Mouse (Mus musculus): Measurements from ENCODE around the gene Tifab. TPM values are rescaled to one million over a fixed set of nuclear protein-coding genes. Genes with fewer than 3 reads are reported as not detected.
A peak's percentile ranks its signal among the peaks of the same experiment; 100 is the strongest.

Tifab gene
- polyA plus RNA-seq (2015; fragmentation: Nextera tagmentation; extraction: Ambion mirVana) = 1.5 and 2.4 TPM in 2 replicates

DNA sequence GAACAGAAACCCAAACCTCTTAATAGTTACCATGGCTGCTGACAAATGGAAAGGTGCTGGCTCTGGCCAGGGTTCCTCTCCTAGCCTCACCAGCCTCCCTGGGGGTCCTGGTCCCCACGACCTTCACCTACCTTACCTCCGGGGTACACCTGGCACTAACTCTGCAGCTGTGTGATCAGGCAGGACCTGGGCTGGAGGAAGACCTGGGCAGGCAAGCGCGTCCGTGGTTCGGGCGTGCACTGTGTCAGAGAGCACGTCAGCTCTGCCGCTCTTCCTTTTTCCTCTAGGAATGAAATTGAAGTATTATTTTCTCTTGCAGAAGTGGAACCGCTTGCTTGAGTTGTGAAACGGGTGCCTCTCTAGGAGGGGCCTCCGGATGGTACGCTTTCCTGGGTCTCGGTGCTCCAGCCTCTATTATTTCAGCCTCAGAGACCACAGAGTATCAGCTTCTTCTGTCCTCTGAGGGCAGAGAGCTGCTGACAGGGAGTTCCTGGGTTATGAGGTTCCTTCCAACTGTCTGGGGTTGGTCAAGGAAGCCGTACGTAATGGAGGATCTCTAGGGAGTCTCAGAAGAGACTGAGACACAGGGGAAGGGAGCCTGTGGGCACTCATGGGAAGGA is at the start of gene Tifab:
Gene Tifab, minus strand, starts transcription at position 470 of the 620 bp plus-strand sequence.
- no peaks in the 10 kb centered on the region for H3K9me3 ChIP-seq (ENCODE audit: low read length)
- H3K27me3 ChIP-seq (ENCODE audit: insufficient read depth, low read length) = no peaks in the 10 kb centered on the region
- no peak for ATAC-seq (ENCODE audit: low FRiP score, low TSS enrichment)
- peaks cover 6% of the 10 kb centered on the region for H3K4me1 ChIP-seq (ENCODE audit: insufficient read depth, low read length)
- H3K9ac ChIP-seq (replicated peaks; ENCODE audit: low read length) = no peak within 1 kb of the TSS
- no peak within 1 kb of the TSS for H3K27ac ChIP-seq (ENCODE audit: low read length)
- no peak within 1 kb of the TSS for H3K4me2 ChIP-seq (replicated peaks; ENCODE audit: low read depth, low read length)
- H3K4me3 ChIP-seq (ENCODE audit: low read length) = no peak within 1 kb of the TSS
- H3K36me3 ChIP-seq (ENCODE audit: insufficient read depth, low read length) = no peaks in the 10 kb centered on the region
- 68% methylated on average over 16 of the region's 16 CpGs for WGBS

DNA sequence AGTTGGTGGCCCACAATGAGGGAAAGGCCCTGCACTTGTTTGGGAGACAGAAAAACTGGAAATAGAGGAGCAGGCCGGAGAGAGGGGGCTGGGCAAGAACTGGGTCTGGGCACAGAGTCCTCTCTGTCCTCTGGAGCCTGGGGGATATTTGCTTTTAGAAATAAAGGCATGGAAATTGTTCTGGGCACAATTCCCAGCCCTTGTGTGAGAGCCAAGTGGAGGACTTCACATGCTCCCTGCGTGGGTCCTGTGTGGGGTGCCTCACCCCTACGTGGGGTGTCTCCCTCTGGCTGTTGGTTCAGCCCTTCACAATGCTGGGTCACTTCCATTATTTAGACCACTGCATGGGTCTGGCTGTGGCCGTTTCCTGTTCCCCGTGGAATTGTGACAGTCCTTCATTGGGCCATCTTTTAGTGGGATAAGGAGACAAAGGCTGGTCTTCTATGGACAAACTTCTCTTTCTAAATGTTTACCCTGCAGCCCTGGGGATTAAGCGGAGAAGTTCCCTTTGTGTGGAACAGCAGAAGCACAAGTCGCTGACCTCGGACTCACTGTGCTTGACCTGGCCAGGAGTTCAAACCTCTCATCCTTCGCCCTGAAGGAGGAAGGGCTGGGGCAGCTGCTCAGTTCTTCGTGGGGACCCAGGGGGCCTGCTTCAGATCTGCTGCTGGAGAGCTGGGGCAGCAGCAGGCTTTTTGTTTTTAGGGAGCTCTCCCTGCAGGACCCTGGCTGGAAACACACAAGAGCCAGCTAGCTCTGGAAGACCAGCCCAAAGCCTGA is 47.7 kb upstream of the Tifab start:
- Histone ChIP-seq H3K27ac (ENCODE audit: low read length) (no peak overlapping the region), H3K9me3 (ENCODE audit: low read length) (no peaks in the 10 kb centered on the region), H3K36me3 (ENCODE audit: insufficient read depth, low read length) (no peaks in the 10 kb centered on the region), H3K9ac (replicated peaks; ENCODE audit: low read length) (no peak overlapping the region), H3K4me2 (replicated peaks; ENCODE audit: low read depth, low read length) (no peak overlapping the region), H3K4me3 (ENCODE audit: low read length) (no peak overlapping the region), H3K27me3 (ENCODE audit: insufficient read depth, low read length) (peaks cover 75% of the 10 kb centered on the region), H3K4me1 (ENCODE audit: insufficient read depth, low read length) (peaks cover 20% of the 10 kb centered on the region)
- WGBS = 34% methylated on average over 10 of the region's 10 CpGs
- ATAC-seq (ENCODE audit: low FRiP score, low TSS enrichment) = no peak

DNA sequence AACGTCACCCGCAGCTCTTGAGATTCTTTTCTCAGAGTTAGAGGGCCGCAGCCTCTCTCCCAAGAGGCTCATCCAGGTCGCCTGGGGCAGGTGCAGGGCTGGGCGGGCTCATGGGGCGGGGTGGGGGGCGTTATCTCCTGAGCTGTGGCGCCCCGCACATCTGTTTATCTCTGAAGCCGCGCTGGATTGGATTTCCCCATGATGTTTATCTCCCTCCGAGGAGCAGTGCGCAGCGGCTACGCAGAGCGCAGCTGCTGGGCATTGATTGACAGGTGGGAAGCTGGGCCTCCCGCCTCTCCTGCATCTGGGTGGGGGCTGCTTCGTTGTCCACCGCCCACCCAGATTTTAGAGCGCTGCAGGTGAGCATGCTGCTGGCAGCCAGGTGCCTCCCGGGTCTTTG is 44.9 kb upstream of the Tifab start:
- Histone ChIP-seq H3K27ac (ENCODE audit: low read length) (no peak overlapping the region), H3K9me3 (ENCODE audit: low read length) (no peaks in the 10 kb centered on the region), H3K27me3 (ENCODE audit: insufficient read depth, low read length) (peaks cover 73% of the 10 kb centered on the region), H3K9ac (replicated peaks; ENCODE audit: low read length) (no peak overlapping the region), H3K36me3 (ENCODE audit: insufficient read depth, low read length) (no peaks in the 10 kb centered on the region), H3K4me3 (ENCODE audit: low read length) (no peak overlapping the region), H3K4me2 (replicated peaks; ENCODE audit: low read depth, low read length) (no peak overlapping the region), H3K4me1 (ENCODE audit: insufficient read depth, low read length) (peaks cover 14% of the 10 kb centered on the region)
- no peak for ATAC-seq (ENCODE audit: low FRiP score, low TSS enrichment)
- WGBS = 9% methylated on average over 21 of the region's 21 CpGs

DNA sequence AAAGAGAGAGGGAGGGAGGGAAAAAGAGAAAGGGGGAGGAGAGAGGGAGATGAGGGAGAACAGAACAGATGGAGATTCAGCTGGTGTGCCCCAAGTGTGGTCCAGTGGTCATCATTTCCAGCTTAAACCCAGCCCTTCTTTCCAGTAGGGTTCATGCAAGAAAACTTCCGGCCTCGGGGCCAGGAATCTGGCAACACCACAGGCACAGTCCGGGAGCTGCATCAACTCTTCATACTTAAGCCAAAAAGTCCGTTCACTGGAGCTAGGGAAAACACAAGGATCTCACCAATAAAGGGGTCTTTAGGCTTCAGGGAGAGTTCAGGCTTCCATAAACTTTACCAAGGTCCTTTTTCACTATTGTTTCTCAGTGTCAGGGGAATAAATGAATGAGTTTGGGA is 44.2 kb upstream of the Tifab start:
- no peak overlapping the region for H3K4me3 ChIP-seq (ENCODE audit: low read length)
- H3K27me3 ChIP-seq (ENCODE audit: insufficient read depth, low read length) = peaks cover 65% of the 10 kb centered on the region
- H3K9me3 ChIP-seq (ENCODE audit: low read length) = no peaks in the 10 kb centered on the region
- no peak overlapping the region for H3K27ac ChIP-seq (ENCODE audit: low read length)
- no peak for ATAC-seq (ENCODE audit: low FRiP score, low TSS enrichment)
- H3K4me1 ChIP-seq (ENCODE audit: insufficient read depth, low read length) = peaks cover 14% of the 10 kb centered on the region
- H3K4me2 ChIP-seq (replicated peaks; ENCODE audit: low read depth, low read length) = no peak overlapping the region
- 5% methylated on average over 4 of the region's 4 CpGs for WGBS
- no peak overlapping the region for H3K9ac ChIP-seq (replicated peaks; ENCODE audit: low read length)
- H3K36me3 ChIP-seq (ENCODE audit: insufficient read depth, low read length) = no peaks in the 10 kb centered on the region

DNA sequence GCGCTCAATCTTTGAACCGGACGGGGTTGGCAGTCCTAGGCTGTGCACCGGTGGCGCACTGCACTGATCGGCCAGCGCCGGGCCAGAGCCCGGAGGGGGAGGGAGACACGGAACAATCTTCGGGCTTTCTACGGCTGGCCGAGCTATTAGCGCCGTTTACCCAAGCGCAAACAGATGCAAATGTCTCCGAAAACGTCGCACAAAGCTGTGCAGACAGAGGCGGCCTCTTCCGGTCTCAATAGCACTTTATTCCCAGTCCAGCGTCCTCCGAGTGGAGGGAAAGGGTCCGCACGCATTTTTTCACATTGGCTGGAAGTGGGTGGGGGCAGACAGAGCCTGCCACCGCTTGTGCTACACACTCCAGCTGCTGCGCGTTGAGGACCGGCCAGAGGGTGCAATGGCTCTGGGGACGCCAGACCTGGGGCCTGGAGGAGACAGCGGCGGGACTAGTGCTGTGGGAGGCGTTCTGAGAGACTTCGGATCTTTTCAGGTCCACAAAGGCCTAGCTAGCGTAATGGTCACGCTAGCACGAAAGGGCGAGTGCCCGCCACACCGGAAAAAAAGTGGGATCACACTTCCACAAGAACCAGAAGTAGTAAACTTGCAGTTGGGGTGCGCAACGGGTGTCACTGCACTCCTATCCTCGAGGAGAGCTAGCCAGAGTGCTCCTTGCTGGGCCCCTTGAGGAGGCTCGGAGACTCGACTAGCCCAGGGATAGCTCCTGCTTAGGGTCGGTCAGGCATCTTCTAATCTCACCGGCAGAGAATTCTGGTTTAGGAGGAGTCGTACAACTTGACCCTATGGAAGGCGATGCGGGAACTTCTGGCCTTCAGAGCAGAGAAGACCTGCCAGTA is 43.5 kb upstream of the Tifab start:
- Histone ChIP-seq H3K9me3 (ENCODE audit: low read length) (no peaks in the 10 kb centered on the region), H3K9ac (replicated peaks; ENCODE audit: low read length) (peak overlapping the region; percentile 9; the same call in 1 of the 2 replicates), H3K4me3 (ENCODE audit: low read length) (peak overlapping the region; percentile 45), H3K27ac (ENCODE audit: low read length) (peak overlapping the region; percentile 19; the same call in 1 of the 2 replicates), H3K27me3 (ENCODE audit: insufficient read depth, low read length) (peaks cover 59% of the 10 kb centered on the region), H3K4me2 (replicated peaks; ENCODE audit: low read depth, low read length) (peak overlapping the region; percentile 74), H3K4me1 (ENCODE audit: insufficient read depth, low read length) (peaks cover 14% of the 10 kb centered on the region), H3K36me3 (ENCODE audit: insufficient read depth, low read length) (no peaks in the 10 kb centered on the region)
- peak; percentile 65 for ATAC-seq (ENCODE audit: low FRiP score, low TSS enrichment)
- WGBS = 3% methylated on average over 50 of the region's 50 CpGs

DNA sequence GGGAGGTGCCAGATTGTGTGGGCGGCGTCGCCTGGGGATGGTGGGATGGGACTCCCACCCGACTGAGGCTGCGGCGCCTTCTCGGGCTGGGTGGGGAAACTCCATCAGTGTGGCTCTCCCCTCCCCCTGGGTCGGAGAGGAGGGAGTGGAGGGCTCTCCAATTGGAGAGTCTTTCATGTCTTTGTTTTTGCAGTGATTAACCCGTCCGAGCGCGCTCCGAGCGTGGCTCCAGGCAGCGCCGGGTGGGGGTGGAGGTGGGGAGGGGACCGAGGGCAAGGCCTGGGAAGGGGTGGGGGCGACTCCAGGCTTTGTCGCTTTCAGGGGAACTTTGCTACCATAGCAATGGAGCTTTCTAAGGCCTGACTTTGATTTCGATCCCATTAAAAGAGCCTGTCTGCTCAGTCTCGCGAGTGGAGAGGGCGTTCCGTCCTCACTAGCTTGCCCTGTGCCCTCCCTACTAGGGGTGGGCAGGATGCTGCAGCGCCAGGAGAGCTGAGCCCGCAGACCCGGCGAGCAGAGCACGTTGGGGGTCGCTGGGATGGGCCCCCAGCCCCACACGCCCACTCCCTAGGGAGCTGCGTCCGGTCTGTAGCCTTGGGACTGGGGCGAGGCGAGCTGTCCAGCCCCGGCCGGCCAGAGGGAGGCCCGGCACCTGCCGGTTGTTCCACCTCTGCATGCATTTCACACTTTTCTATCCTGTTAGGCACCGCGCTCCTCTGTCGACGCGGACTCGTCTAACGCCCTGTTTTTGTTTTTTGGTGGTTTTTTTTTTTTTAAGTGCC is 42.6 kb upstream of the Tifab start:
- H3K27me3 ChIP-seq (ENCODE audit: insufficient read depth, low read length) = peaks cover 61% of the 10 kb centered on the region
- peak overlapping the region; percentile 9; the same call in 1 of the 2 replicates for H3K9ac ChIP-seq (replicated peaks; ENCODE audit: low read length)

DNA sequence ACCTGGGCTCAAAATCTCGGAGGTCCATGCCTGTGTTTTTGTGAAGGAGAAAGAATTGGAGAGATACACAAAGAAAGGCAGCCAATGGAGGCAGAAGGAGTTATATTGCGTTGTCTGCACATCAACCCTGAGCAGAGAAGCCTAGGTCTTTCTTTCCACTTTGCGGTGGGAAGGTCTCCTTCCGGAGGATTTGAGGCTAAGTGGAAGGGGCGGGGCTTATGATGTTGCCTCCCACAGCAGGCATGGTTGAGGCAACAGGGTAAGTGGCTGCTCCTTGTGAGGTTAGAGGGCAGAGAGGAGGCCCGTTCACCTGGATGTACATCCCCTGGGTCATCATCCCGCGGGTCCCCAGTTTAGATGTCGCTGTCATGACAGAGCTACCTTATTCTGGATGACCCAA is 40.6 kb upstream of the Tifab start:
- Histone ChIP-seq H3K4me2 (replicated peaks; ENCODE audit: low read depth, low read length) (no peak overlapping the region), H3K9ac (replicated peaks; ENCODE audit: low read length) (no peak overlapping the region), H3K36me3 (ENCODE audit: insufficient read depth, low read length) (no peaks in the 10 kb centered on the region), H3K4me1 (ENCODE audit: insufficient read depth, low read length) (peaks cover 14% of the 10 kb centered on the region), H3K27ac (ENCODE audit: low read length) (no peak overlapping the region), H3K27me3 (ENCODE audit: insufficient read depth, low read length) (peaks cover 46% of the 10 kb centered on the region), H3K9me3 (ENCODE audit: low read length) (no peaks in the 10 kb centered on the region), H3K4me3 (ENCODE audit: low read length) (no peak overlapping the region)
- no peak for ATAC-seq (ENCODE audit: low FRiP score, low TSS enrichment)
- 69% methylated on average over 9 of the region's 9 CpGs for WGBS

More for the DNA sequence above, 42.6 kb upstream of the Tifab start:
- Histone ChIP-seq H3K4me1 (ENCODE audit: insufficient read depth, low read length) (peaks cover 14% of the 10 kb centered on the region), H3K9me3 (ENCODE audit: low read length) (no peaks in the 10 kb centered on the region), H3K36me3 (ENCODE audit: insufficient read depth, low read length) (no peaks in the 10 kb centered on the region), H3K4me3 (ENCODE audit: low read length) (peak overlapping the region; percentile 45), H3K27ac (ENCODE audit: low read length) (peak overlapping the region; percentile 19), H3K4me2 (replicated peaks; ENCODE audit: low read depth, low read length) (peak overlapping the region; percentile 74)
- peak; percentile 75 for ATAC-seq (ENCODE audit: low FRiP score, low TSS enrichment)
- WGBS = under 1% methylated on average over 45 of the region's 46 CpGs

DNA sequence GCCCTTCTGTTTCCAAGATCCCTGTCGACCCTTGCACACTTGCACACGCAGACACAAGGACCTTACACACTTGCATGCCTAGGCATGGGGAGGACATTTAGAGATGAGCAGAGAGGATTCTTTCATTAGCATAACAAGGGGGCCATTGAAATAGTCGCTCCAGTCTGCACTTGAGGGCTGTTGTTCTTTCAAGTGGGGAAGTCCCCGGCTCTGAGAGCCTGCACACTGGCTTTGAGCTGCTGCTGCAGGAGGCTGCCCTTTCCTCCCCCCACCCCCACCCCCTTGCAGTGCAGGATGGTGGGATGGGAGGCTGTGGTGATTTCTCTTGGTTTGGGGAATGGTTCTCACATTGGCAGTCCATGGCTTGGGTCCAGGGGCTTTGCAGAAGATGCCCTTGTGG is 37.4 kb upstream of the Tifab start:
- 37% methylated on average over 4 of the region's 4 CpGs for WGBS
- no peak overlapping the region for H3K9ac ChIP-seq (replicated peaks; ENCODE audit: low read length)
- no peak for ATAC-seq (ENCODE audit: low FRiP score, low TSS enrichment)
- no peaks in the 10 kb centered on the region for H3K36me3 ChIP-seq (ENCODE audit: insufficient read depth, low read length)
- H3K27me3 ChIP-seq (ENCODE audit: insufficient read depth, low read length) = peaks cover 15% of the 10 kb centered on the region
- H3K4me1 ChIP-seq (ENCODE audit: insufficient read depth, low read length) = no peaks in the 10 kb centered on the region; the same call in 1 of the 2 replicates
- H3K9me3 ChIP-seq (ENCODE audit: low read length) = 0 out of 2 replicates have a peak, but pooled peaks cover under 1% of the 10 kb centered on the region
- no peak overlapping the region for H3K4me2 ChIP-seq (replicated peaks; ENCODE audit: low read depth, low read length)
- H3K4me3 ChIP-seq (ENCODE audit: low read length) = no peak overlapping the region
- H3K27ac ChIP-seq (ENCODE audit: low read length) = no peak overlapping the region

DNA sequence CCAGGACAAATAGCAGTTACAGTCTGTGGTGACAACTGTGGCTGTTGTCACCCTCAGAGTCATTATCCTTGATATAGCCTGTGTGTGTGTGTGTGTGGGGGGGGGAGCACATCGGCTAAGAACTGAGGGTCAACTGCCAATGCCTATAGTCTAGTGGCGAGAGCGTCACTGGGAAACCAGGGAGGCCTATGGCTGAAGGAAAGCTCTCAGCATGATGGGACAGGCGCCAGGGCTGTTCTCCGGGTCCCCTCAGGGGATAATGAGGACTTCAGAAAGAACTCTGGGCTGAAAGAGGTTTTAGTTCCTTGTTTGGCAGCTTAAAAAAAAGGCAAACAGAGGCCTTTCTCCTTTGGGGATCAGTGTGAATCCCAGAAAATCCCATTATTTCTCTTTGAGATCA is 35.9 kb upstream of the Tifab start:
- H3K9ac ChIP-seq (replicated peaks; ENCODE audit: low read length) = no peak overlapping the region
- ATAC-seq (ENCODE audit: low FRiP score, low TSS enrichment) = no peak
- WGBS = 58% methylated on average over 5 of the region's 5 CpGs
- no peak overlapping the region for H3K27ac ChIP-seq (ENCODE audit: low read length)
- no peaks in the 10 kb centered on the region for H3K4me1 ChIP-seq (ENCODE audit: insufficient read depth, low read length)
- H3K4me2 ChIP-seq (replicated peaks; ENCODE audit: low read depth, low read length) = no peak overlapping the region
- H3K36me3 ChIP-seq (ENCODE audit: insufficient read depth, low read length) = no peaks in the 10 kb centered on the region
- H3K4me3 ChIP-seq (ENCODE audit: low read length) = no peak overlapping the region
- 0 out of 2 replicates have a peak, but pooled peaks cover 3% of the 10 kb centered on the region for H3K9me3 ChIP-seq (ENCODE audit: low read length)
- peaks cover 11% of the 10 kb centered on the region for H3K27me3 ChIP-seq (ENCODE audit: insufficient read depth, low read length)
